Mouse (Mus musculus) fat pad, adult 2 months (tissue): ENCODE results near the gene Vps51.
"Not testable (repeated sequence)": the region's sequence is repeated elsewhere in the genome, so short reads cannot be mapped to it uniquely, and the experiment has no call there.

Source experiments
- DNase-seq: peaks from one replicate; pipeline ENCODE4 v3.0.0-alpha.2; 2011; ENCODE audit warnings: low read depth, low spot score; ENCODE audit errors: extremely low read depth

Vps51 gene

DNA sequence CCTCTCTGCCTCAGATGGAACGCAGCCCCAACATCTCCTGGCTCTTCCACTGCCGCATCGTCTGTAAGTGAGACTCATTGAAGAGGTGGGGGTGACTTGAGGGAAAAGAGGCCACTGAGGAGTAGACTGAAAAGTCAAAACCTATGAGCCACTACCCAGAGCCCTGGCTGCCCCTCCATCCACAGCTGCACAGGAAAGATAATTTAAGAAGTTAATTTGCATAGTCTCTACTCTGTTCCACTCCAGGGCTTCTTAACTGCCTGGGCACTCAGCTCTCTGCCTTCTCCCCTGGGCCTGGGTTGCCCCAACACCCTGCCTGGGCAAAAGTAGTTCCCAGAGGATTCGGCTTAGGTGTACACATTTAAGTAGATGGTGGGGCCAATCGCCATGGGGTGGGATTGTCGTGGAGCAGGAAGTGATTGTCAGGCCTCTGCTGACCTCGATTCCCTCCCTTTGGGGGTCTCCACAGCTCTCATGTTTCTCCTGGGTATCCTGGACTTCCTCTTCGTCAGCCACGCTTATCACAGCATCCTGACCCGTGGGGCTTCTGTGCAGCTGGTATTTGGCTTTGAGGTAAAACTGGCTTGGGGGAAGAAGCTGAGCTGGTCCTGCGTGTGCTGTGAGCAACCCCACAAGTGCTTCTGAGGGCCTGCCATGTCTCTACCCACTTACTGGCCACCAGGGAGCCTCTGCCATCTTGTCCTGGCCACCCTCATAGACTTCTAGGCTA, 28.2 kb downstream of the Vps51 start:
- no peak for DNase-seq

DNA sequence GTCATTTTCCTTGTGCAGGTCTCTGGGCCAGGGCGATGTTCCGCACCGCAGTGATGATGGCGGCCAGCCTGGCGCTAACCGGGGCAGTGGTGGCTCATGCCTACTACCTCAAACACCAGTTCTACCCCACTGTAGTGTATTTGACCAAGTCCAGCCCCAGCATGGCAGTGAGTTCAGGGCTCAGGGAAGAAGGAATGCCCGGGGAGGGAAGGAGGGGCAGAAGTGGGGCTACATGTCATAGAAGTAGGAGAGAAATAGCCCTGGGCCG, 29.2 kb downstream of the Vps51 start:
- no peak for DNase-seq

DNA sequence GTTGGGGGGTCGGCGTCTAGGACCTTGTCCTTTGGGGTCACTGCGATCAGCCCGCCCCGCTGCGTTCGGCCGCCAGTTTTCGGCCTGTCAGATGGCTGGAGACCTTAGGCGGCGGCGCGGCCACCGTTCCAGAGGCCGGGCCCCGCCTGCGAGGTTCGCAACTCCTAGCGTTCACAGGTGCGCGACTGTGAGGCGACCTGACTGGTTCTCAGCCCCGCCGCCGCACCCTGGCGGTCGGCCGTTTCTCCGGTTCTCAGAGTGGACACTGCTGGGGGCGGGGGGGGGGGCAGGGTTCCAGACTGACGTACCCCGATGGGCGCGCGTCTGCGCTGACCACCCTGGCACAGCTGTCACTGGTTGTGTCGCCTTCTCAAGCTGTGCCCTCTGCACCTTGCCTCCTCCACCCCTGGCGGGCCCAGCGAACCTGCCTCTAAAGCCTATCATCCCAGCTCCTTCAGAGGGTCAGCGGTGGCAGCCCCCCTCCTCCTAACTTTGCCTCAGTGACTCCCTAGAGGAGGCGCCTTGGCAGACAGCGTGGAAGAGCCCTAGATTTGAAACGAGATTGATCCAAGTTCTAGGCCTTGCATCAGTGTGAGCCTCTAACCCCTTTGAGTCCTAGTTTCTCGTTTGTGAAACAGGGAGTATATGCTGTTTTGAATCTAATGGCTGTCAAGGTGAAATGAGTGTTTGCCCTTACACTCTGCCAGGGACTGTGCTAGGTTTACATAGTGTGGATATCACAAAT, 29.7 kb downstream of the Vps51 start:
- DNase-seq = no peak

DNA sequence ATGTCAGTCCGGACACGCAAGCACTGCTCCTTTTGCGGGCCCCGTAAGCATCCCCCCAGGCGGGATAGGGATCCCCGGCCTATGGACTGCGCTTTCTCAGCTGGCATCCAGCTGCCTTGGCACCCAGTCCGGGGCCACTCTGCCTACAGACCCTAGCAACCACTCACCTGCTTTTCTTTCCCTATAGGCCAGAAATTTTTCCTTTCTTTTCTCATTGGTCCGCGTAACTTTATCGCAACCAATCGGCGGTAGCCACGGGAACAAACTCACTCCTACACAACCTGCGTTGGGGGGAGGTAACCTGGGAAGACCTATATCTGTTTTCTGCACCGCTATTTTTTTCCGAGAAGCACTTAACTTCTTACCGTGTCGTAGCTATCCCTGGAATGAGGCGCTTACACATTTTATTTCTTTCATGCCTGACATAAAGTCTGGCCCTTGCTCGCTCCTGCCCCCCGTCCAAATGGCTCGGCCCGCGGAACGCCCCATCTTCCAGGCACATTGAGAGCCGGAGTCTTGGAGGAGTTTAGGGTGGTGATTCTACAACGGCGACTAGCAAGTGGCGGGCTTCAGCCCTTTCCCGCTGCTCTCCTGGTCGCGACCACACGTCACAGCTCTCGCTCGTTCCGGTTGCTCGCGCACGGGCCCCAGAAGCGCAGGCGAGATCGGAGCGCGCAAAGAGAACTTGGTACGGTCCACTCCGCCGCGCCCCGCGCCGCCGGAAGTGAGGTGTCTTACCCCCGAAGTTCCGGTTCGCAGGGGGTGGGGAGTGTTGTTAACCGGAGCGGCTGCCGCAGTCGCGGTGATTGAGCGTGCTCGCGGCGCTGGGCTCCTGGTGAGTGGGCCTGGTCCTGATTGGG, 30.5 kb downstream of the Vps51 start, which contains the start of gene Syvn1:
TSS of gene Syvn1 (plus strand) at position 283 of the 860 bp plus-strand sequence.
- DNase-seq = peak; percentile 74

DNA sequence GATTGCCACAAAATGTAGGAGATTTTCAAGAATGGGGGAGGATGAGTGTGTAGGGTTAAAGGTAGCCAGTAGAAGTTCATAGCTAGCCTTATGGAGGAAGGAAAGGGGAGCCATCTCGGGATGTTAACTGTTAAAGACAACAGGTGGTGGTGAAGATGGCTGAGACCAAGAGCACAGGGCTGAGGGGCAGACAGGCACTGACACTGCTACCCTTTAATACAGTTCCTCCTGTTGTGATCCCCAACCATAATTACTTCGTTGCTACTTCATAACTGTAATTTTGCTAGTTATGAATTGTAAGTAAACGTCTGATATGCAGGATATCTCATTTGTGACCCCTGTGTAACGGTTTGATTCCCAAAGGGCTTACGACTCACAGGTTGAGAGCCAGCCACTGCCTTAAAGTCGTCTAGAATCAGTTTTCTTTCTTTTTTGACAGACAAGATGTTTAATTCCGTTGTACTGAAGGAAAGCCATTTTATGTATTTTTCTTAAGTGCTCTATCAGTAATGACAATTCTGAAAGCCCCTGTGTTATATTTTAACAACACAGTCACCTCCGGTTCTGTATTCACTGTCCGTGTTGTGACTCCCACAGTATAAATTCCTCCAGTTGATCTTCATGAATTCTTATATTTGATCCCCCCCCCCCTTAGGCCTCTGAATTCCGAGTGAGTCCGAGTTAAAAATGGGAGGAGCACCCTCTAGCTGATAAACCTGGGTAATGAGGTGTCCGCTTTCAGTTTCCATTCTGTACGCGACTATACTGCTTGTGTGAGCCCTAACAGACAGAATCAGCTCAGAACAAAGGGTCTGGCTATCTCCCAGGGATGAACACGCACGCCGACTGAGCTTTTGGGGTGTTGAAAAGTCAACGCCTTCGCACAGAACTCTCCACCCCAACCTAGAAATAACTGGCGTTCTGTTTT, 31.4 kb downstream of the Vps51 start:
- DNase-seq = no peak

GRCm38 (mm10) chr19:6044102-6044501, 32.9 kb downstream of the Vps51 start:
- not testable (repeated sequence) for DNase-seq

GRCm38 (mm10) chr19:6042293-6042692, 34.7 kb downstream of the Vps51 start:
- DNase-seq = no peak

- no peak for DNase-seq
These were observed 37.0 kb downstream of the Vps51 start for GRCm38 (mm10) chr19:6040002-6040401.

DNA sequence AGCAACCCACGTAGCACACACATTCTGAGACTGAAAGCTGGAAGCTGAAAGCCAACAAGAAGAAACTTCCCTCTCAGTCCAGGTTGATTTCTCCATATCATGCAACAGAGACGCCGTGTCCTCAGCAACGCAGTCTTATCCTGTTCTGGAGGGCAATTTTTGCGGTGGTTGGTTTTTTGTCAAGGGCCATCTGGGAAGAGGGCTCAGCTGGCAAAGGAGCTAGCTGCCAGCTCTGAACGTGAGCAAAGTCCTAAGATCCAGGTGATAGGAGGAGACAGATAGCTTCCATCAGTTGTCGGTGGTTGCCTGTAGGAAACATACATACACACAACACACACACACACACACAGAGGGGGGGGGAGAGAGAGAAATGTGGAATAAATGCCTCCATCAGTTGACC, 38.7 kb downstream of the Vps51 start:
- no peak for DNase-seq

DNA sequence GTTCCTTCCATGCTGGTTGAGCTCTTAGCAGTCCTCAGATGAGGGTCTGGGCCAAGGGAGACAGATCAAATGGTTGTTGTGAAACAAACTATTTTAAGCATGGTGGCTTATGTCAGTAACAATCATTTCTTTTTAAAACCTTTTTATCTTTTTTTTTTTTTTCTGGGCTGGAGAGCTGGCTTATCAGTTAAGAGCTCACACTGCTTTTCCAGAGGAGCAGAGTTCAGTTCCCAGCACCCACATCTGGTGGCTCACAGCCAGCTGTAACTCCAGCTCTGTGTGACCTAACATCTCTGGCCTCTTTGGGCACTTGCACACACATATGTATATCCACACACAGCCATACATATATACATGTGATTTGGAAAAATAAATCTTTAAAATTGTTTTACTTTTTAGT, 39.3 kb downstream of the Vps51 start:
- DNase-seq = no peak

- DNase-seq = no peak
These were observed 41.0 kb downstream of the Vps51 start for GRCm38 (mm10) chr19:6035966-6036585.

- no peak for DNase-seq
These were observed 46.3 kb downstream of the Vps51 start for GRCm38 (mm10) chr19:6030520-6031280.

DNA sequence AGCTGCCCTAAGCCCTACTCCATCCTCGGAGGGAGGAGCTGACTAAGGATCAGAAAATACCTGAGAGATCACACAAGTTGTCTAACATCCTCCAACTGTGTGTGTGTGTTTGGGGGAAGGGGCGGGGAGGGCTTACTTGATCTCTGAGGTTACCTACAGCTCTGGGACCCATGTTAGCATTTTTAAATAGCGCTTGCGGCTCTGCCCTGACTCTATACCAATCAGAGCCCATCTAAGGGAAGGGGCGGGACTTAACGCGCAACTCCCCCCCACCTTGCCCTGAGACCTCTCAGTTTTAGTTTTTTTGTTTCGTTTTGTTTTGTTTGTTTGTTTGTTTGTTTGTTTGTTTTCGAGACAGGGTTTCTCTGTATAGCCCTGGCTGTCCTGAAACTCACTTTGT, 47.6 kb downstream of the Vps51 start:
- no peak for DNase-seq

GRCm38 (mm10) chr19:6028991-6029390, 48.0 kb downstream of the Vps51 start:
- DNase-seq = no peak

DNA sequence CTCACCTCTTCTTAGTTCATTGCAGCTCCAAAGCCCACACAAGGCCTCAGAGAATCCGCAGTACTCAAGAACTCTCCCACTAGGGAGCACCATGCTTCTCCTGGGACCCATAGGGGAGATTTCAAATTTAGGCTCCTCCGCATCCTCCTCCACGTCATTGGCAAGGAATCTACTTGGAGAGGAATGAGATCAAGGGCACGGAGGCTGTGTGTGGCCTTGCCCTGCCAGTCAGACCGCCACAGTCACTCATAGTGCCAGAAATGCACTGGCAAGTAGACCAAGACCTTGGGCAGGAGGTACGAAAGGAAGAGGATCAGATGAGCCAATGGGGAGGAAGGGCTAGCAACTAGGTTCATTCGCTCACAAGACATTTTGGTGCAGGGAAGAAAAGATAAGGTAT, 53.1 kb downstream of the Vps51 start:
- no peak for DNase-seq

GRCm38 (mm10) chr19:6023059-6023458, 54.0 kb downstream of the Vps51 start:
- no peak for DNase-seq

DNA sequence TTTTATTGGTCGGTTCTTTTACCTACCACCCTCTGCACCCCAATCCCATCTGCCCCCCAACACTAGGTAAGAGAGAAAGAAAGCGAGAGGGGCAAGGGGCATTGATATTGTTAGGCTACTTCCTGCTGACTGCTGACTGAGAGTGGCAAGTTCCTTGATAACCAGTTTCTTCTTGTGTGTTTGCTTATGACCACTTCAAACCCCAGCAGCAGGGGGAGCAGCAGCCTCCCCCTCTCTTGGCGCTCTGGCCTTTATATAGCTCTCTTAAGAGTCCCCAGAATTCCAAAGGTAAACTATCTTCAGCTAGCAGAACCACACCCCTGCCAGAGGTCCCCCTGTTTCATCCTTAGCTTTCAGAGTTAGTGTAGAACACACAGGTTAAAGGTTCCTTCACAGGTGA, 56.8 kb downstream of the Vps51 start:
- DNase-seq = no peak

DNA sequence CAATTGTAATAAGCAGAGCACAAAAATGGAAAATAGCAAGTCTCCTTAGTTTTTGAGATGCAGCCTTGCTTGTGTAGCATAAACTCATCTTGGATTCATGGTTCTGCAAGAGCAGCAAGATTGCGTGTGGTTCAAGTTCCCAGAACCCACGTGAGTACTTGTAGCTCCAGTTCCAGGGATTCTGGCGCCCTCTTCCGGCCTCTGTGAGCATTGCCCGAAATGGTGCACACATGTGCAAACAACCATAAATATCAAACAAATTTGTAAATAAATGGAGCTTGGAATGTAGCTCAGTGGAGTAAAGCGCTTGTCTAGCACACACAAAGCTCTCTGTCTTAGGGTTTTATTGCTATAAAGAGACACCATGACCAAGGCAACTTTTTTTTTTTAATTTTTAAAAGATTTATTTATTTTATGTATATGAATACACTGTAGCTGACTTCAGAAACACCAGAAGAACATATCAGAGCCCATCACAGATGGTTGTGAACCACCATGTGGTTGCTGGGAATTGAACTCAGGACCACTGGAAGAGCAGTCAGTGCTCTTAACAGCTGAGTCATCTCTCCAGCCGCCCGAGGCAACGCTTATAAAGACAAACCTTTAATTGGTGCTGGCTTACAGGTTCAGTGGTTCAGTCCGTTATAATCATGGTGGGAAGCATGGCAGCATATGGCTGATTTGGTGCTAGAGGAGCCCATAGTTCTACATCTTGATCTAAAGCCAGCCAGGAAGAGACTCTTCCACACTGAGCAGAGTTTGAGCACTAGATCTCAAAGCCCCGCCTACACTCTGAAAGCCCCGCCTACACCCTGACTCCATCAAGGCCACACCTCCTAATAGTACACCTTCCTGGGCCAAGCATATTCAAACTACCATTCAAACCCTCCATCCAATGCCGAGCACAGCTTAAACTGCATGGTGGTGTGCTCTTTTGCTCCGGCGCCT, 58.6 kb downstream of the Vps51 start:
- no peak for DNase-seq
